Mouse (Mus musculus): ENCODE data around the gene Plb1. TPM values are rescaled to one million over a fixed set of nuclear protein-coding genes. Genes with fewer than 3 reads are reported as not detected.

Gene Plb1
- polyA plus RNA-seq, 1 experiment from 2014 or later = 1.4 TPM

GRCm38 (mm10) chr5:32199136-32199535 lies 33.4 kb upstream of the Plb1 start:
- no peaks in the 10 kb centered on the region for H3K9me3 ChIP-seq (replicated peaks; ENCODE audit: control insufficient read depth, low read length)
- no peaks in the 10 kb centered on the region for H3K27me3 ChIP-seq (ENCODE audit: control insufficient read depth, insufficient read depth, low read length)
- no peak overlapping the region for H3K4me3 ChIP-seq (replicated peaks; ENCODE audit: low read length)
- no peak for ATAC-seq (ENCODE audit: insufficient read depth, low FRiP score)
- peak overlapping the region; percentile 6; the same call in 1 of the 2 replicates for H3K9ac ChIP-seq (ENCODE audit: low read length)
- H3K4me1 ChIP-seq (ENCODE audit: control insufficient read depth, insufficient read depth, low read length) = 0 out of 2 replicates have a peak, but pooled peaks cover 5% of the 10 kb centered on the region
- no peaks in the 10 kb centered on the region for H3K36me3 ChIP-seq (ENCODE audit: control insufficient read depth, insufficient read depth, low read length)
- no peak overlapping the region for H3K4me2 ChIP-seq (ENCODE audit: low read depth, low read length)
- H3K27ac ChIP-seq (ENCODE audit: low read length) = peak overlapping the region; percentile 73
- 75% methylated on average over 3 of the region's 3 CpGs for WGBS

GRCm38 (mm10) chr5:32199594-32199993 lies 32.9 kb upstream of the Plb1 start:
- Histone ChIP-seq H3K4me1 (ENCODE audit: control insufficient read depth, insufficient read depth, low read length) (0 out of 2 replicates have a peak, but pooled peaks cover 5% of the 10 kb centered on the region), H3K36me3 (ENCODE audit: control insufficient read depth, insufficient read depth, low read length) (no peaks in the 10 kb centered on the region), H3K9me3 (replicated peaks; ENCODE audit: control insufficient read depth, low read length) (no peaks in the 10 kb centered on the region), H3K4me2 (ENCODE audit: low read depth, low read length) (no peak overlapping the region), H3K27me3 (ENCODE audit: control insufficient read depth, insufficient read depth, low read length) (no peaks in the 10 kb centered on the region), H3K4me3 (replicated peaks; ENCODE audit: low read length) (no peak overlapping the region), H3K9ac (ENCODE audit: low read length) (no peak overlapping the region), H3K27ac (ENCODE audit: low read length) (peak overlapping the region; percentile 73)
- no peak for ATAC-seq (ENCODE audit: insufficient read depth, low FRiP score)
- WGBS = 77% methylated on average over 3 of the region's 3 CpGs

- no peak overlapping the region for H3K9ac ChIP-seq (ENCODE audit: low read length)
- ATAC-seq (ENCODE audit: insufficient read depth, low FRiP score) = no peak
- no peaks in the 10 kb centered on the region for H3K9me3 ChIP-seq (replicated peaks; ENCODE audit: control insufficient read depth, low read length)
- no peaks in the 10 kb centered on the region for H3K36me3 ChIP-seq (ENCODE audit: control insufficient read depth, insufficient read depth, low read length)
- WGBS = 69% methylated on average over 4 of the region's 4 CpGs
- H3K27ac ChIP-seq (ENCODE audit: low read length) = no peak overlapping the region
- H3K27me3 ChIP-seq (ENCODE audit: control insufficient read depth, insufficient read depth, low read length) = no peaks in the 10 kb centered on the region
- no peak overlapping the region for H3K4me2 ChIP-seq (ENCODE audit: low read depth, low read length)
- H3K4me3 ChIP-seq (replicated peaks; ENCODE audit: low read length) = no peak overlapping the region
- H3K4me1 ChIP-seq (ENCODE audit: control insufficient read depth, insufficient read depth, low read length) = no peaks in the 10 kb centered on the region
These were observed 27.9 kb upstream of the Plb1 start for GRCm38 (mm10) chr5:32204653-32205052.

- 74% methylated on average over 2 of the region's 2 CpGs for WGBS
- Histone ChIP-seq H3K9ac (ENCODE audit: low read length) (no peak overlapping the region), H3K9me3 (replicated peaks; ENCODE audit: control insufficient read depth, low read length) (no peaks in the 10 kb centered on the region), H3K4me2 (ENCODE audit: low read depth, low read length) (no peak overlapping the region), H3K4me3 (replicated peaks; ENCODE audit: low read length) (no peak overlapping the region), H3K36me3 (ENCODE audit: control insufficient read depth, insufficient read depth, low read length) (no peaks in the 10 kb centered on the region), H3K4me1 (ENCODE audit: control insufficient read depth, insufficient read depth, low read length) (no peaks in the 10 kb centered on the region), H3K27me3 (ENCODE audit: control insufficient read depth, insufficient read depth, low read length) (no peaks in the 10 kb centered on the region), H3K27ac (ENCODE audit: low read length) (no peak overlapping the region)
- ATAC-seq (ENCODE audit: insufficient read depth, low FRiP score) = no peak
These were observed 25.8 kb upstream of the Plb1 start for GRCm38 (mm10) chr5:32206726-32207125.

- Histone ChIP-seq H3K4me2 (ENCODE audit: low read depth, low read length) (no peak overlapping the region), H3K9me3 (replicated peaks; ENCODE audit: control insufficient read depth, low read length) (no peaks in the 10 kb centered on the region), H3K27me3 (ENCODE audit: control insufficient read depth, insufficient read depth, low read length) (no peaks in the 10 kb centered on the region), H3K36me3 (ENCODE audit: control insufficient read depth, insufficient read depth, low read length) (no peaks in the 10 kb centered on the region), H3K27ac (ENCODE audit: low read length) (no peak overlapping the region), H3K9ac (ENCODE audit: low read length) (no peak overlapping the region), H3K4me3 (replicated peaks; ENCODE audit: low read length) (no peak overlapping the region), H3K4me1 (ENCODE audit: control insufficient read depth, insufficient read depth, low read length) (no peaks in the 10 kb centered on the region)
- ATAC-seq (ENCODE audit: insufficient read depth, low FRiP score) = no peak
- 70% methylated on average over 8 of the region's 8 CpGs for WGBS
These were observed 24.0 kb upstream of the Plb1 start for GRCm38 (mm10) chr5:32208460-32208859.

- Histone ChIP-seq H3K9ac (ENCODE audit: low read length) (no peak overlapping the region), H3K4me3 (replicated peaks; ENCODE audit: low read length) (no peak overlapping the region), H3K4me1 (ENCODE audit: control insufficient read depth, insufficient read depth, low read length) (no peaks in the 10 kb centered on the region), H3K27me3 (ENCODE audit: control insufficient read depth, insufficient read depth, low read length) (no peaks in the 10 kb centered on the region), H3K36me3 (ENCODE audit: control insufficient read depth, insufficient read depth, low read length) (no peaks in the 10 kb centered on the region), H3K4me2 (ENCODE audit: low read depth, low read length) (no peak overlapping the region), H3K9me3 (replicated peaks; ENCODE audit: control insufficient read depth, low read length) (no peaks in the 10 kb centered on the region), H3K27ac (ENCODE audit: low read length) (no peak overlapping the region)
- no peak for ATAC-seq (ENCODE audit: insufficient read depth, low FRiP score)
- 32% methylated on average over 2 of the region's 2 CpGs for WGBS
These were observed 21.5 kb upstream of the Plb1 start for GRCm38 (mm10) chr5:32211011-32211410.

GRCm38 (mm10) chr5:32213746-32214145 lies 18.8 kb upstream of the Plb1 start:
- no peak for ATAC-seq (ENCODE audit: insufficient read depth, low FRiP score)
- Histone ChIP-seq H3K9ac (ENCODE audit: low read length) (no peak overlapping the region), H3K27me3 (ENCODE audit: control insufficient read depth, insufficient read depth, low read length) (no peaks in the 10 kb centered on the region), H3K36me3 (ENCODE audit: control insufficient read depth, insufficient read depth, low read length) (no peaks in the 10 kb centered on the region), H3K27ac (ENCODE audit: low read length) (no peak overlapping the region), H3K4me3 (replicated peaks; ENCODE audit: low read length) (no peak overlapping the region), H3K9me3 (replicated peaks; ENCODE audit: control insufficient read depth, low read length) (no peaks in the 10 kb centered on the region), H3K4me1 (ENCODE audit: control insufficient read depth, insufficient read depth, low read length) (no peaks in the 10 kb centered on the region), H3K4me2 (ENCODE audit: low read depth, low read length) (no peak overlapping the region)
- WGBS = 62% methylated on average over 4 of the region's 4 CpGs

- Histone ChIP-seq H3K27ac (ENCODE audit: low read length) (no peak overlapping the region), H3K4me1 (ENCODE audit: control insufficient read depth, insufficient read depth, low read length) (no peaks in the 10 kb centered on the region), H3K9ac (ENCODE audit: low read length) (no peak overlapping the region), H3K4me3 (replicated peaks; ENCODE audit: low read length) (no peak overlapping the region), H3K4me2 (ENCODE audit: low read depth, low read length) (no peak overlapping the region), H3K36me3 (ENCODE audit: control insufficient read depth, insufficient read depth, low read length) (no peaks in the 10 kb centered on the region), H3K9me3 (replicated peaks; ENCODE audit: control insufficient read depth, low read length) (no peaks in the 10 kb centered on the region), H3K27me3 (ENCODE audit: control insufficient read depth, insufficient read depth, low read length) (no peaks in the 10 kb centered on the region)
- ATAC-seq (ENCODE audit: insufficient read depth, low FRiP score) = no peak
- WGBS = 76% methylated on average over 10 of the region's 10 CpGs
These were observed 17.0 kb upstream of the Plb1 start for GRCm38 (mm10) chr5:32215510-32215909.

- 36% methylated on average over 4 of the region's 4 CpGs for WGBS
- Histone ChIP-seq H3K4me3 (replicated peaks; ENCODE audit: low read length) (no peak overlapping the region), H3K36me3 (ENCODE audit: control insufficient read depth, insufficient read depth, low read length) (no peaks in the 10 kb centered on the region), H3K4me1 (ENCODE audit: control insufficient read depth, insufficient read depth, low read length) (no peaks in the 10 kb centered on the region), H3K4me2 (ENCODE audit: low read depth, low read length) (no peak overlapping the region), H3K27ac (ENCODE audit: low read length) (no peak overlapping the region), H3K9me3 (replicated peaks; ENCODE audit: control insufficient read depth, low read length) (no peaks in the 10 kb centered on the region), H3K9ac (ENCODE audit: low read length) (no peak overlapping the region), H3K27me3 (ENCODE audit: control insufficient read depth, insufficient read depth, low read length) (no peaks in the 10 kb centered on the region)
- no peak for ATAC-seq (ENCODE audit: insufficient read depth, low FRiP score)
These were observed 16.0 kb upstream of the Plb1 start for GRCm38 (mm10) chr5:32216465-32216864.

GRCm38 (mm10) chr5:32217477-32217876 lies 15.0 kb upstream of the Plb1 start:
- Histone ChIP-seq H3K27ac (ENCODE audit: low read length) (no peak overlapping the region), H3K27me3 (ENCODE audit: control insufficient read depth, insufficient read depth, low read length) (no peaks in the 10 kb centered on the region), H3K9me3 (replicated peaks; ENCODE audit: control insufficient read depth, low read length) (no peaks in the 10 kb centered on the region), H3K9ac (ENCODE audit: low read length) (no peak overlapping the region), H3K36me3 (ENCODE audit: control insufficient read depth, insufficient read depth, low read length) (no peaks in the 10 kb centered on the region), H3K4me3 (replicated peaks; ENCODE audit: low read length) (no peak overlapping the region), H3K4me2 (ENCODE audit: low read depth, low read length) (no peak overlapping the region), H3K4me1 (ENCODE audit: control insufficient read depth, insufficient read depth, low read length) (no peaks in the 10 kb centered on the region)
- no peak for ATAC-seq (ENCODE audit: insufficient read depth, low FRiP score)
- WGBS = 68% methylated on average over 8 of the region's 8 CpGs
